Mouse (Mus musculus) neural tube, postnatal 0 days (tissue): ENCODE results near the gene Dnaja2. TPM values are rescaled to one million over a fixed set of nuclear protein-coding genes. Genes with fewer than 3 reads are reported as not detected.

Experiments
- polyA plus RNA-seq: library from polyadenylated mRNA; unstranded; fragments of >200 nt; fragmentation: Nextera tagmentation; extraction: Ambion mirVana; gene quantifications from 2 replicates; pipeline ENCODE4 v1.2.1, GENCODE M21; 2015

The Dnaja2 gene
- 141 and 148 TPM in 2 replicates for polyA plus RNA-seq

DNA sequence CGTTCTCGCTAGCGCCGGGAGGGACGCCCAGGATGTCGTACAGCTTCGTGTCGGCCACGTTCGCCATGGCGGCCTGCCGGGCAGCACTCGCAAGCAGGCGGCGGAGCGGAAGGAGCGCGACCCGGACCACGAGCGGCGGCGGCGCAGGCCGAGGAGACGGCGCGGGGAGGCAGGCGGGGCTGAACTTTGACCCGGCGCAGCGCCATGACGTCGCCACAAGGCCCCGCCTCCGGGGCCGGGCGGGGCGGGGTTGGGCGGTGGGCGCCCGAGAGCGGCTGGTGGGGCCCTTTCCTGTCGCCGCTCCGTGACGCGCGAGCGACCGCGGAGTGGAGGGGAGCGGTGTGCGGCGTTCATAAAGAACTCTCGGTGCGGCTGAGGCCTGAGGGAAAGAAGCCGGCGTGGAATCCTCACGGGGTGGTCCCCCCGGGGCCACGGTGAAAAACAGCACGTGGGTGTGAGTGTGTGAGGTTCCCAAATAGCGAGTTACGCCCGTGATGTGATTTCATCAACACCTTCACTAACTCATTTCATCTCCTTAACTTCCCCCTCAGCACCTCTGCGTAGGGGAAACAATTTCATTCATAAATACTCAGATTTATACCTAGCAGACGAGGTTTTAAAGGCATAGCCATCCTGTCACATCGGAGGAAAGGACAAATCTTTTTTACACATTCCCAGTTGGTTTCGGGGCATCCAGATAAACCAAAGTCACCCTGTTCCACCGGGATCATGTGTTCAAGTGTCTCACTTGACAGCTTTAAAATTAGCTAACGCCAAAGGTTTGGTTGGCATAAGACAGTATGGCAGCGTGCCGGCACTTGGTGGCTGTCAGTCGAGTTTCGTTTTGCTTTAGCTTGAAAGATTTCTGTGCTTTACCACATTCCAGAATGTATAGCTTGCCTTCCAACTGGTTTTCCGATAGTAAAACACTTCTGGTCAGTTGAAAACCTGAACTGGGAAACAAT is at the start of gene Dnaja2:
TSS of gene Dnaja2 (minus strand) at position 164 of the 965 bp plus-strand sequence.

DNA sequence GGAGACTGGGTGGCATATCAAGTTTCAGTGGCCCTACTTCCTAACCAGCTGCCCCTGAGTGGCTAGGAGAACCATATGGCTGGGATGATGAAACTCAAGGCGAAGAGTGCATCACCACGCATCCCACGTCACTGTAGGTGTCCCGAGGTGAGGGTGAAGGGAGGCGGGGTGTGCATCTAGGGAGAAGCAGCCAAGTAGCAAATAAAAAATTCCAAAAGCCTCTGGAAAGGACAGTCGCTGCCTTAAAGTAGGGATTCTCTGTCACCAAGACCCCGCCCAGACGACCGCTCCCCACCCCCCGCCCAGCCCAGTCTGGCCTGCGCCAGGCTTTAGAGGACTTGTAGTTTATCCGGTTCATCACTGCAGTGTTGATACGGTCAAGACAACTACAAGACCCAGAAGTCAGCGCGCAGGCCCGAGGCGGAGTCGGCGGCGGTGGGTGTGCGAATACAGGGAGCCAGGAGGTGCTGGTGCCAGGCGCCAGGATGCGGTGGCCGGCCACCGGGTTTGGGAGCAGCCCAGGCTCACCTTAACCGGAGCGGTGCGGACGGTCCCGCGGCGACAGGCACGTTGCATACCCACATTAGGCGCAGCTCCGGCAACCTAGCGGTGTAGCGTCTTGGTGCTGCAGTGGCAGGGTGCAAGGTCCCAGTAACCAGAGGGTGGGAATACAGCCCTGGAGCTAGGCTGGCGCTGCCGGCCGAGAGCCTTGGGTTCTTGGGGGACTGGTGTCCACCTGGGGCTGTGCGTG is 62.8 kb downstream of the Dnaja2 start, which contains the start of gene Gpt2:
TSS of gene Gpt2 (plus strand) at position 452 of the 751 bp plus-strand sequence.

Other genes starting within 250 kb of the Dnaja2 start
- gene Mylk3, start 169.0 kb downstream of the Dnaja2 start, polyA plus RNA-seq = 0.10 and 0.36 TPM in 2 replicates
- gene 4921524J17Rik, start 122.5 kb downstream of the Dnaja2 start, polyA plus RNA-seq = 33.2 and 35.0 TPM in 2 replicates
- gene Gpt2, start 62.8 kb downstream of the Dnaja2 start, polyA plus RNA-seq = 58.4 and 61.0 TPM in 2 replicates
- 33.3 and 33.8 TPM in 2 replicates for gene Neto2, start 145.6 kb upstream of the Dnaja2 start, polyA plus RNA-seq